ENCODE assay signal across 21 mouse cellular contexts in genomic region chr2:119147160-119147678, GRCm38 (mm10). TPM values are rescaled to one million over a fixed set of nuclear protein-coding genes. Genes with fewer than 3 reads are reported as not detected.
DNase-seq lines count a peak whose midpoint lies in the region; ATAC-seq and TF ChIP-seq lines count a peak whose summit lies in the region.
"Had no signal": no experiment of that assay in that cellular context is flagged by ENCODE, and none has a peak within 500 bp of the region (broad histone marks: within the 10 kb centered on the region; RNA-seq: fewer than 3 reads in every experiment).

No protein-coding gene starts in this region.

- H3K27ac ChIP-seq in kidney, embryonic 14.5 days (ENCODE audit: low read depth, low read length) = 0 out of 2 replicates have a peak overlapping the region, but pooled peaks have one; percentile 30
- H3K27ac ChIP-seq in stomach, postnatal 0 days (replicated peaks) = no peak overlapping the region
- H3K27ac ChIP-seq: forebrain, embryonic 13.5 days; limb, embryonic 10.5 days; midbrain, embryonic 10.5 days; neural tube, embryonic 12.5 days had no signal

- H3K4me3 ChIP-seq in kidney, embryonic 14.5 days (ENCODE audit: low read length) = no peak overlapping the region; the same call in 1 of the 2 replicates
- H3K4me3 ChIP-seq in stomach, postnatal 0 days (ENCODE audit: low read depth, low read length) = no peak overlapping the region
- H3K4me3 ChIP-seq: forebrain, embryonic 13.5 days; limb, embryonic 10.5 days; midbrain, embryonic 10.5 days; neural tube, embryonic 12.5 days had no signal

- DNase-seq in kidney, adult 8-10 months = no peak
- peak; percentile 6 for DNase-seq in ovary, postnatal 14 days (ENCODE audit: low spot score)
- DNase-seq in ovary, postnatal 36 days (ENCODE audit: low spot score) = no peak
- peak; percentile 20 for DNase-seq in R1 (ENCODE audit: low read depth, low spot score)
- DNase-seq in stomach, postnatal 0 days (ENCODE audit: low spot score) = no peak
- no peak for DNase-seq in layer of hippocampus, postnatal 10 days (ENCODE audit: low spot score in 2 of 2)
- DNase-seq: adrenal gland, adult 8-10 months; cerebellum, adult 11 months; cerebellum, postnatal 14 days; lung, adult 2 months; lung, postnatal 4 days; thymus, adult 2 months had no signal

- peak; percentile 92 for ATAC-seq in kidney, embryonic 14.5 days (ENCODE audit: low FRiP score, low TSS enrichment)
- ATAC-seq in stomach, postnatal 0 days (ENCODE audit: low FRiP score, low TSS enrichment) = 0 out of 2 replicates have a peak, but pooled peaks have one; percentile 24
- ATAC-seq: forebrain, embryonic 13.5 days had no signal

- H3K36me3 ChIP-seq in kidney, embryonic 14.5 days (ENCODE audit: control insufficient read depth, insufficient read depth, low read length) = peaks cover 75% of the 10 kb centered on the region
- H3K36me3 ChIP-seq in stomach, postnatal 0 days (ENCODE audit: control insufficient read depth, insufficient read depth, low read length) = peaks cover 28% of the 10 kb centered on the region

- H3K9me3 ChIP-seq in kidney, embryonic 14.5 days (ENCODE audit: control insufficient read depth, low read length) = no peaks in the 10 kb centered on the region
- H3K9me3 ChIP-seq in stomach, postnatal 0 days (ENCODE audit: control insufficient read depth, low read length) = no peaks in the 10 kb centered on the region
- H3K9me3 ChIP-seq: limb, embryonic 10.5 days; neural tube, embryonic 12.5 days had no signal

- H3K4me1 ChIP-seq in kidney, embryonic 14.5 days (ENCODE audit: control insufficient read depth, insufficient read depth, low read length) = no peaks in the 10 kb centered on the region
- H3K4me1 ChIP-seq in stomach, postnatal 0 days (replicated peaks; ENCODE audit: control insufficient read depth, insufficient read depth) = no peaks in the 10 kb centered on the region
- H3K4me1 ChIP-seq: forebrain, embryonic 13.5 days; limb, embryonic 10.5 days; midbrain, embryonic 10.5 days; neural tube, embryonic 12.5 days had no signal

- no peaks in the 10 kb centered on the region for H3K27me3 ChIP-seq in kidney, embryonic 14.5 days (ENCODE audit: control insufficient read depth, insufficient read depth, low read length)
- no peaks in the 10 kb centered on the region for H3K27me3 ChIP-seq in stomach, postnatal 0 days (ENCODE audit: control insufficient read depth, insufficient read depth, low read length)
- H3K27me3 ChIP-seq: forebrain, embryonic 13.5 days; neural tube, embryonic 12.5 days had no signal

- H3K9ac ChIP-seq in kidney, embryonic 14.5 days (ENCODE audit: low read depth, low read length) = no peak overlapping the region
- no peak overlapping the region; the same call in 1 of the 2 replicates for H3K9ac ChIP-seq in stomach, postnatal 0 days (ENCODE audit: low read length)
- H3K9ac ChIP-seq: forebrain, embryonic 13.5 days; neural tube, embryonic 12.5 days had no signal

- no peak for TF ChIP-seq CTCF in stomach, postnatal 0 days (IDR thresholded peaks at IDR 0.05; ENCODE audit: low read depth)

- WGBS in kidney, embryonic 14.5 days = 51% methylated on average over 22 of the region's 22 CpGs
- WGBS in stomach, postnatal 0 days = 74% methylated on average over 22 of the region's 22 CpGs

- no peak overlapping the region for H3K4me2 ChIP-seq in kidney, embryonic 14.5 days (replicated peaks; ENCODE audit: low read depth, low read length)
- no peak overlapping the region for H3K4me2 ChIP-seq in stomach, postnatal 0 days (replicated peaks; ENCODE audit: low read depth)
- H3K4me2 ChIP-seq: forebrain, embryonic 13.5 days; liver, embryonic 11.5 days; neural tube, embryonic 12.5 days had no signal

- no peak for TF ChIP-seq EP300 in stomach, postnatal 0 days (optimal IDR thresholded peaks at IDR 0.05)

RNA-seq across cellular contexts. Expression of gene Rmdn3, which starts 9.6 kb away (rescaled TPM):
- 35.8 and 41.9 TPM in 2 replicates for polyA plus RNA-seq in kidney, embryonic 14.5 days (2014; fragmentation: Nextera tagmentation; extraction: Ambion mirVana)
- polyA plus RNA-seq in stomach, postnatal 0 days (2015; fragmentation: Nextera tagmentation; extraction: Ambion mirVana) = 40.1 and 40.5 TPM in 2 replicates
- 10 to 100 TPM; 43.0 to 51.9 TPM for total RNA-seq in layer of hippocampus, postnatal 10 days (2021)

RNA-seq across cellular contexts. Expression of gene Gchfr, which starts 20.4 kb away (rescaled TPM):
- polyA plus RNA-seq in kidney, embryonic 14.5 days (2014; fragmentation: Nextera tagmentation; extraction: Ambion mirVana) = 35.5 and 41.7 TPM in 2 replicates
- polyA plus RNA-seq in stomach, postnatal 0 days (2015; fragmentation: Nextera tagmentation; extraction: Ambion mirVana) = 1.3 and 1.5 TPM in 2 replicates
- total RNA-seq in layer of hippocampus, postnatal 10 days (2021) = under 1 TPM in 1 of 2 experiments, not detected in 1; 0.62 TPM
- total RNA-seq: layer of hippocampus, postnatal 25 days; monocyte, adult 5-6 weeks had no signal

RNA-seq across cellular contexts. Expression of gene Gm14137, which starts 27.1 kb away (rescaled TPM):
- 0.31 and 0.43 TPM in 2 replicates for polyA plus RNA-seq in kidney, embryonic 14.5 days (2014; fragmentation: Nextera tagmentation; extraction: Ambion mirVana)
- polyA plus RNA-seq in stomach, postnatal 0 days (2015; fragmentation: Nextera tagmentation; extraction: Ambion mirVana) = 4.3 and 4.9 TPM in 2 replicates
- total RNA-seq in layer of hippocampus, postnatal 10 days (2021) = under 1 TPM in 1 of 2 experiments, not detected in 1; 0.13 TPM
- total RNA-seq: layer of hippocampus, postnatal 25 days; monocyte, adult 5-6 weeks had no signal
- polyA plus RNA-seq: urinary bladder, adult 2 months had no signal

RNA-seq across cellular contexts. Expression of gene Rad51, which starts 34.6 kb away (rescaled TPM):
- 40.0 and 51.9 TPM in 2 replicates for polyA plus RNA-seq in kidney, embryonic 14.5 days (2014; fragmentation: Nextera tagmentation; extraction: Ambion mirVana)
- polyA plus RNA-seq in stomach, postnatal 0 days (2015; fragmentation: Nextera tagmentation; extraction: Ambion mirVana) = 11.2 and 12.9 TPM in 2 replicates
- 1 to 10 TPM; 3.7 to 4.2 TPM for total RNA-seq in layer of hippocampus, postnatal 10 days (2021)

Comparison
In these comparisons a context has a peak if more than half of its experiments do, and no peak if none do; other contexts are left out.
1. DNase-seq: peak in ovary, postnatal 14 days (single experiment) and R1 (single experiment); none in kidney, adult 8-10 months (0 of 2), ovary, postnatal 36 days (single experiment), stomach, postnatal 0 days (single experiment) and layer of hippocampus, postnatal 10 days (0 of 2).
2. RNA of gene Gchfr, which starts 20.4 kb away (polyA plus RNA-seq): 35.5 to 41.7 TPM in kidney, embryonic 14.5 days; 1.3 to 1.5 TPM in stomach, postnatal 0 days; every median in the first group is over 10 times any median in the second.